Mouse (Mus musculus): ENCODE results near the gene Gm8890. TPM values are rescaled to one million over a fixed set of nuclear protein-coding genes. Genes with fewer than 3 reads are reported as not detected.
"Not testable (repeated sequence)": the region's sequence is repeated elsewhere in the genome, so short reads cannot be mapped to it uniquely, and the experiment has no call there.

Gm8890 gene
- polyA plus RNA-seq (2014; fragmentation: Nextera tagmentation; extraction: Ambion mirVana) = not detected in 2 replicates

DNA sequence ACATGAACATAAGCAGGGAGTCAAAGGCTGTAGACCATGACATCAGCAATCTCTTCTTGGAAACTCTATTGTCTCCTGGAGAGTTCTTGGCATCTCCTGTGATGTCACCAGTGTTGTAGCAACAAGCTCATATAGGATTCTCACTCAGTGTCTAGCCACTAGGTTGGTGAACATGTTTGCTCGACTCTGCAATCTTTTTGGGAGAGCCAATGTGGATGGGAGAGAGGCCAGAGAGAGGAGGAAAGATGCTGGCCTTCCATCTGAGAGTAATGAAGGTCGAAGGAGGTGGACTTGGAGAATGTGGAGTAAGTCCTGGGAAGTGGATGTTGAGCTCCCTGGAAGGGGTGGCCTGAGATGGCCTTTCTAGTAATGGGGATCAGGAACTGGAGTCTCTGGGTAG, at the start of gene Gm8890:
Gene Gm8890 (plus strand): TSS at position 301 of the 400 bp plus-strand sequence.
- not testable (repeated sequence) for ATAC-seq (ENCODE audit: insufficient number of reproducible peaks, low FRiP score, low TSS enrichment, low read depth); H3K27me3 ChIP-seq (ENCODE audit: control insufficient read depth, insufficient read depth, low read length); H3K9me3 ChIP-seq (ENCODE audit: control insufficient read depth, low read length); H3K36me3 ChIP-seq (ENCODE audit: control insufficient read depth, insufficient read depth, low read length); H3K4me2 ChIP-seq (ENCODE audit: low read depth, severe bottlenecking); H3K4me1 ChIP-seq (ENCODE audit: control insufficient read depth, insufficient read depth, low read length); H3K9ac ChIP-seq (ENCODE audit: low read length); H3K27ac ChIP-seq (replicated peaks; ENCODE audit: low read depth, low read length); DNase-seq (ENCODE audit: low spot score); H3K4me3 ChIP-seq (ENCODE audit: low read depth, low read length)
- no CpG with 5 or more reads among the region's 2 CpGs for WGBS

GRCm38 (mm10) chr5:11256221-11256620, 388 bp downstream of the Gm8890 start:
- not testable (repeated sequence) for H3K4me1 ChIP-seq (ENCODE audit: control insufficient read depth, insufficient read depth, low read length); H3K4me2 ChIP-seq (ENCODE audit: low read depth, severe bottlenecking); H3K9ac ChIP-seq (ENCODE audit: low read length); ATAC-seq (ENCODE audit: insufficient number of reproducible peaks, low FRiP score, low TSS enrichment, low read depth); H3K9me3 ChIP-seq (ENCODE audit: control insufficient read depth, low read length); H3K27me3 ChIP-seq (ENCODE audit: control insufficient read depth, insufficient read depth, low read length); H3K36me3 ChIP-seq (ENCODE audit: control insufficient read depth, insufficient read depth, low read length); H3K27ac ChIP-seq (replicated peaks; ENCODE audit: low read depth, low read length); DNase-seq (ENCODE audit: low spot score); H3K4me3 ChIP-seq (ENCODE audit: low read depth, low read length)
- 82% methylated on average over 1 of the region's 1 CpGs for WGBS

Other genes starting within 250 kb of the Gm8890 start
- not detected in 2 replicates for gene Gm8879, start 128.4 kb upstream of the Gm8890 start, polyA plus RNA-seq (2014; fragmentation: Nextera tagmentation; extraction: Ambion mirVana)
- gene Gm5861, start 73.0 kb upstream of the Gm8890 start, polyA plus RNA-seq (2014; fragmentation: Nextera tagmentation; extraction: Ambion mirVana) = not detected in 2 replicates
- not detected in 2 replicates for gene Speer1, start 85.5 kb downstream of the Gm8890 start, polyA plus RNA-seq (2014; fragmentation: Nextera tagmentation; extraction: Ambion mirVana)
- not detected in 2 replicates for gene Gm8897, start 160.4 kb downstream of the Gm8890 start, polyA plus RNA-seq (2014; fragmentation: Nextera tagmentation; extraction: Ambion mirVana)
- not detected in 2 replicates for gene Gm8906, start 246.7 kb downstream of the Gm8890 start, polyA plus RNA-seq (2014; fragmentation: Nextera tagmentation; extraction: Ambion mirVana)

All from limb, embryonic 11.5 days (tissue).